Mouse (Mus musculus): ENCODE data around the gene Cavin1. TPM values are rescaled to one million over a fixed set of nuclear protein-coding genes. Genes with fewer than 3 reads are reported as not detected.
A peak's percentile ranks its signal among the peaks of the same experiment; 100 is the strongest.

Cavin1 gene
- polyA plus RNA-seq, 1 experiment from 2014 or later: 348 TPM

- Histone ChIP-seq H3K4me1 (no peaks in the 10 kb centered on the region), H3K36me3 (no peaks in the 10 kb centered on the region), H3K9me3 (no peaks in the 10 kb centered on the region), H3K27ac (replicated peaks) (no peak overlapping the region), H3K4me3 (no peak overlapping the region), H3K4me2 (no peak overlapping the region), H3K9ac (no peak overlapping the region), H3K27me3 (replicated peaks) (no peaks in the 10 kb centered on the region)
- WGBS: 63% methylated on average over 5 of the region's 5 CpGs
- no peak for ATAC-seq (ENCODE audit: extremely low read depth, insufficient number of reproducible peaks, low FRiP score, low TSS enrichment)
Measured at GRCm38 (mm10) chr11:100994655-100995054, 24.0 kb upstream of the Cavin1 start.

- no peaks in the 10 kb centered on the region for H3K4me1 ChIP-seq
- H3K36me3 ChIP-seq: no peaks in the 10 kb centered on the region
- H3K27ac ChIP-seq (replicated peaks): no peak overlapping the region
- WGBS: 43% methylated on average over 9 of the region's 9 CpGs
- H3K27me3 ChIP-seq (replicated peaks): no peaks in the 10 kb centered on the region
- H3K4me2 ChIP-seq: 0 out of 2 replicates have a peak overlapping the region, but pooled peaks have one; percentile 11
- no peak overlapping the region for H3K4me3 ChIP-seq
- no peaks in the 10 kb centered on the region for H3K9me3 ChIP-seq
- no peak for ATAC-seq (ENCODE audit: extremely low read depth, insufficient number of reproducible peaks, low FRiP score, low TSS enrichment)
- H3K9ac ChIP-seq: no peak overlapping the region
Measured at GRCm38 (mm10) chr11:100994233-100994632, 23.5 kb upstream of the Cavin1 start.

GRCm38 (mm10) chr11:100993437-100993836 lies 22.8 kb upstream of the Cavin1 start:
- WGBS: 81% methylated on average over 2 of the region's 2 CpGs
- Histone ChIP-seq H3K4me1 (no peaks in the 10 kb centered on the region), H3K4me3 (no peak overlapping the region)

GRCm38 (mm10) chr11:100991027-100991534 lies 20.4 kb upstream of the Cavin1 start:
- no peaks in the 10 kb centered on the region for H3K4me1 ChIP-seq
- no peak overlapping the region for H3K4me2 ChIP-seq
- no peak overlapping the region for H3K4me3 ChIP-seq
- no peak overlapping the region for H3K27ac ChIP-seq (replicated peaks)
- H3K27me3 ChIP-seq (replicated peaks): no peaks in the 10 kb centered on the region
- no peak overlapping the region for H3K9ac ChIP-seq
- H3K36me3 ChIP-seq: no peaks in the 10 kb centered on the region
- no peak for ATAC-seq (ENCODE audit: extremely low read depth, insufficient number of reproducible peaks, low FRiP score, low TSS enrichment)
- WGBS: 22% methylated on average over 6 of the region's 6 CpGs
- H3K9me3 ChIP-seq: no peaks in the 10 kb centered on the region

More at GRCm38 (mm10) chr11:100993437-100993836, 22.8 kb upstream of the Cavin1 start:
- Histone ChIP-seq H3K9ac (no peak overlapping the region), H3K9me3 (no peaks in the 10 kb centered on the region), H3K27ac (replicated peaks) (no peak overlapping the region), H3K36me3 (no peaks in the 10 kb centered on the region), H3K27me3 (replicated peaks) (no peaks in the 10 kb centered on the region), H3K4me2 (no peak overlapping the region)
- ATAC-seq (ENCODE audit: extremely low read depth, insufficient number of reproducible peaks, low FRiP score, low TSS enrichment): no peak

- H3K27ac ChIP-seq (replicated peaks): no peak overlapping the region
- H3K4me3 ChIP-seq: no peak overlapping the region
- no peak overlapping the region for H3K9ac ChIP-seq
- H3K9me3 ChIP-seq: no peaks in the 10 kb centered on the region
- no peaks in the 10 kb centered on the region for H3K36me3 ChIP-seq
- H3K4me1 ChIP-seq: no peaks in the 10 kb centered on the region
- H3K4me2 ChIP-seq: no peak overlapping the region
- ATAC-seq (ENCODE audit: extremely low read depth, insufficient number of reproducible peaks, low FRiP score, low TSS enrichment): no peak
- H3K27me3 ChIP-seq (replicated peaks): no peaks in the 10 kb centered on the region
- 52% methylated on average over 2 of the region's 2 CpGs for whole genome bisulfite sequencing
Measured at GRCm38 (mm10) chr11:100989666-100990065, 19.0 kb upstream of the Cavin1 start.

- Histone ChIP-seq H3K9ac (no peak overlapping the region), H3K4me2 (no peak overlapping the region)
Measured at GRCm38 (mm10) chr11:100988674-100989073, 18.0 kb upstream of the Cavin1 start.

GRCm38 (mm10) chr11:100985607-100986006 lies 14.9 kb upstream of the Cavin1 start:
- Histone ChIP-seq H3K27ac (replicated peaks) (no peak overlapping the region), H3K4me2 (no peak overlapping the region), H3K27me3 (replicated peaks) (no peaks in the 10 kb centered on the region), H3K36me3 (no peaks in the 10 kb centered on the region), H3K4me3 (no peak overlapping the region), H3K4me1 (peaks cover 17% of the 10 kb centered on the region), H3K9ac (no peak overlapping the region), H3K9me3 (no peaks in the 10 kb centered on the region)
- WGBS: 53% methylated on average over 3 of the region's 3 CpGs
- ATAC-seq (ENCODE audit: extremely low read depth, insufficient number of reproducible peaks, low FRiP score, low TSS enrichment): no peak

More at GRCm38 (mm10) chr11:100988674-100989073, 18.0 kb upstream of the Cavin1 start:
- Histone ChIP-seq H3K4me1 (peaks cover 3% of the 10 kb centered on the region), H3K9me3 (no peaks in the 10 kb centered on the region), H3K27ac (replicated peaks) (no peak overlapping the region), H3K36me3 (no peaks in the 10 kb centered on the region), H3K4me3 (no peak overlapping the region), H3K27me3 (replicated peaks) (no peaks in the 10 kb centered on the region)
- no peak for ATAC-seq (ENCODE audit: extremely low read depth, insufficient number of reproducible peaks, low FRiP score, low TSS enrichment)
- WGBS: 84% methylated on average over 3 of the region's 3 CpGs

- Histone ChIP-seq H3K9ac (peak overlapping the region; percentile 83), H3K27ac (replicated peaks) (no peak overlapping the region), H3K36me3 (no peaks in the 10 kb centered on the region), H3K9me3 (no peaks in the 10 kb centered on the region), H3K4me1 (peaks cover 32% of the 10 kb centered on the region), H3K4me2 (peak overlapping the region; percentile 80; the same call in 1 of the 2 replicates), H3K4me3 (peak overlapping the region; percentile 54; the same call in 1 of the 2 replicates), H3K27me3 (replicated peaks) (no peaks in the 10 kb centered on the region)
- ATAC-seq (ENCODE audit: extremely low read depth, insufficient number of reproducible peaks, low FRiP score, low TSS enrichment): no peak
- 65% methylated on average over 7 of the region's 7 CpGs for WGBS
Measured at GRCm38 (mm10) chr11:100983778-100984131, 13.1 kb upstream of the Cavin1 start.

GRCm38 (mm10) chr11:100983125-100983777 lies 12.6 kb upstream of the Cavin1 start:
- no peaks in the 10 kb centered on the region for H3K36me3 ChIP-seq
- peak overlapping the region; percentile 10; the same call in 1 of the 2 replicates for H3K27ac ChIP-seq (replicated peaks)
- WGBS: 4% methylated on average over 20 of the region's 20 CpGs
- peak overlapping the region; percentile 83 for H3K9ac ChIP-seq
- no peak for ATAC-seq (ENCODE audit: extremely low read depth, insufficient number of reproducible peaks, low FRiP score, low TSS enrichment)
- H3K9me3 ChIP-seq: no peaks in the 10 kb centered on the region
- H3K4me1 ChIP-seq: peaks cover 32% of the 10 kb centered on the region
- no peaks in the 10 kb centered on the region for H3K27me3 ChIP-seq (replicated peaks)
- H3K4me3 ChIP-seq: peak overlapping the region; percentile 54
- peak overlapping the region; percentile 80 for H3K4me2 ChIP-seq

- ATAC-seq (ENCODE audit: extremely low read depth, insufficient number of reproducible peaks, low FRiP score, low TSS enrichment): no peak
- H3K36me3 ChIP-seq: no peaks in the 10 kb centered on the region
- H3K27me3 ChIP-seq (replicated peaks): no peaks in the 10 kb centered on the region
- WGBS: 42% methylated on average over 8 of the region's 8 CpGs
- H3K27ac ChIP-seq (replicated peaks): no peak overlapping the region
- no peak overlapping the region for H3K9ac ChIP-seq
- no peak overlapping the region for H3K4me2 ChIP-seq
- peaks cover 32% of the 10 kb centered on the region for H3K4me1 ChIP-seq
- H3K4me3 ChIP-seq: no peak overlapping the region
- H3K9me3 ChIP-seq: no peaks in the 10 kb centered on the region
Measured at GRCm38 (mm10) chr11:100982087-100982486, 11.4 kb upstream of the Cavin1 start.

GRCm38 (mm10) chr11:100981236-100981635 lies 10.5 kb upstream of the Cavin1 start:
- WGBS: 64% methylated on average over 3 of the region's 3 CpGs
- Histone ChIP-seq H3K27me3 (replicated peaks) (no peaks in the 10 kb centered on the region), H3K9me3 (no peaks in the 10 kb centered on the region), H3K36me3 (no peaks in the 10 kb centered on the region), H3K4me3 (no peak overlapping the region), H3K27ac (replicated peaks) (no peak overlapping the region), H3K4me1 (peaks cover 32% of the 10 kb centered on the region), H3K9ac (no peak overlapping the region), H3K4me2 (no peak overlapping the region)
- no peak for ATAC-seq (ENCODE audit: extremely low read depth, insufficient number of reproducible peaks, low FRiP score, low TSS enrichment)

GRCm38 (mm10) chr11:100980438-100980837 lies 9.8 kb upstream of the Cavin1 start:
- 75% methylated on average over 1 of the region's 1 CpGs for WGBS
- Histone ChIP-seq H3K4me2 (no peak overlapping the region), H3K27me3 (replicated peaks) (no peaks in the 10 kb centered on the region), H3K4me1 (peaks cover 33% of the 10 kb centered on the region), H3K36me3 (no peaks in the 10 kb centered on the region), H3K9ac (no peak overlapping the region), H3K27ac (replicated peaks) (peak overlapping the region; percentile 81), H3K4me3 (no peak overlapping the region), H3K9me3 (no peaks in the 10 kb centered on the region)
- no peak for ATAC-seq (ENCODE audit: extremely low read depth, insufficient number of reproducible peaks, low FRiP score, low TSS enrichment)
